Mouse (Mus musculus) liver, embryonic 15.5 days (tissue): ENCODE data around the gene Gm21921. TPM values are rescaled to one million over a fixed set of nuclear protein-coding genes. Genes with fewer than 3 reads are reported as not detected.
"Not testable (repeated sequence)": the region's sequence is repeated elsewhere in the genome, so short reads cannot be mapped to it uniquely, and the experiment has no call there.

Source experiments
- ATAC-seq: fragments of 200-750 bp; cut with Nextera tagmentation; 2 replicates; pipeline ENCODE4 v1.8.0; 2017; ENCODE audit warnings: moderate number of reproducible peaks, mild to moderate bottlenecking, moderate library complexity; ENCODE audit not compliant: insufficient read depth
- H3K27ac ChIP-seq: fragments of 300-500 bp; sonication (generic); replicated peaks from 2 replicates; pipeline ENCODE4 v1.5.1; 2015; ENCODE audit warnings: mild to moderate bottlenecking, inconsistent platforms
- H3K27me3 ChIP-seq: fragments of 300-500 bp; sonication (generic); 2 replicates; pipeline ENCODE4 v1.6.1; 2015; ENCODE audit warnings: mild to moderate bottlenecking, inconsistent platforms
- H3K36me3 ChIP-seq: fragments of 300-500 bp; sonication (generic); replicated peaks from 2 replicates; pipeline ENCODE4 v1.6.1; 2015; ENCODE audit warnings: moderate library complexity, mild to moderate bottlenecking, inconsistent platforms
- H3K4me1 ChIP-seq: fragments of 300-500 bp; sonication (generic); replicated peaks from 2 replicates; pipeline ENCODE4 v1.6.1; 2015; ENCODE audit warnings: inconsistent platforms
- H3K4me2 ChIP-seq: fragments of 300-500 bp; sonication (generic); 2 replicates; pipeline ENCODE4 v1.6.1; 2015; ENCODE audit warnings: moderate library complexity, mild to moderate bottlenecking, inconsistent platforms
- H3K4me3 ChIP-seq: fragments of 300-500 bp; sonication (generic); replicated peaks from 2 replicates; pipeline ENCODE4 v1.5.1; 2015; ENCODE audit warnings: mild to moderate bottlenecking, inconsistent platforms
- H3K9ac ChIP-seq: fragments of 300-500 bp; sonication (generic); 2 replicates; pipeline ENCODE4 v1.6.1; 2015; ENCODE audit warnings: moderate library complexity, mild to moderate bottlenecking, inconsistent platforms
- H3K9me3 ChIP-seq: fragments of 300-500 bp; sonication (generic); replicated peaks from 2 replicates; pipeline ENCODE4 v1.6.1; 2016; ENCODE audit warnings: inconsistent platforms
- WGBS: fragments of 180-500 bp; shearing (Covaris S2); methylation state at CpG from one replicate; pipeline ENCODE4 v1.1.7; 2015; ENCODE audit warnings: mixed read lengths; ENCODE audit not compliant: insufficient replicate concordance; 5-methylcytosine and 5-hydroxymethylcytosine counted together
- polyA plus RNA-seq: library from polyadenylated mRNA; unstranded; fragments of >200 nt; fragmentation: Nextera tagmentation; extraction: Ambion mirVana; gene quantifications from 2 replicates; pipeline ENCODE4 v1.2.1, GENCODE M21; 2015

The Gm21921 gene
- not detected in 2 replicates for polyA plus RNA-seq

DNA sequence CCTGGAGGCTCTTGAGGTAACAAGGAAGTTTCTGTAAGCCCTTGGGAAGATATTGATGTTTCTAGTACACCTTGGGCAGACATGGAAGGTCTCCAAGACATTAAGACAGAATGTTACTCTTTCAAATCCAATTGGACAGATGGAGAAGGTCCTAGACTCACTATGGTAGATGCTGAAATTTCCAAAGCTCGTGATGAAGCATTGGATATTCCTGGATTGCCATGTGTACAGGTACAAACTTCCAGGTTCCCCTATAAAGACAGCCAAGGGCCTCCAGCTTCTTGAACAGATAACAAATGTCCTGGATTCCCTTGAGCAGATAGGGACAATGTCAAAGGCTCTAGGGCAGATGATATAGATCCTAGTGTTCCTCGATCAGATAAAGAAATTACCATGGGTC lies at the start of gene Gm21921:
Gene Gm21921 (minus strand): TSS at position 101 of the 400 bp plus-strand sequence.
- H3K27me3 ChIP-seq, H3K4me3 ChIP-seq, ATAC-seq, H3K9ac ChIP-seq, H3K4me1 ChIP-seq, H3K36me3 ChIP-seq, H3K9me3 ChIP-seq, H3K4me2 ChIP-seq, H3K27ac ChIP-seq: not testable (repeated sequence)
- WGBS: no CpG with 5 or more reads among the region's 2 CpGs
